Mouse (Mus musculus) stomach, postnatal 0 days (tissue): ENCODE results near the gene Iqcn.

Experiments
- CTCF ChIP-seq: IDR thresholded peaks from 2 replicates; pipeline ENCODE4 v1.5.1; 2016; ENCODE audit warnings: antibody characterized with exemption, low read depth, mild to moderate bottlenecking, moderate library complexity
- EP300 ChIP-seq: optimal IDR thresholded peaks from 2 replicates; pipeline ENCODE3; 2016; ENCODE audit warnings: antibody characterized with exemption

DNA sequence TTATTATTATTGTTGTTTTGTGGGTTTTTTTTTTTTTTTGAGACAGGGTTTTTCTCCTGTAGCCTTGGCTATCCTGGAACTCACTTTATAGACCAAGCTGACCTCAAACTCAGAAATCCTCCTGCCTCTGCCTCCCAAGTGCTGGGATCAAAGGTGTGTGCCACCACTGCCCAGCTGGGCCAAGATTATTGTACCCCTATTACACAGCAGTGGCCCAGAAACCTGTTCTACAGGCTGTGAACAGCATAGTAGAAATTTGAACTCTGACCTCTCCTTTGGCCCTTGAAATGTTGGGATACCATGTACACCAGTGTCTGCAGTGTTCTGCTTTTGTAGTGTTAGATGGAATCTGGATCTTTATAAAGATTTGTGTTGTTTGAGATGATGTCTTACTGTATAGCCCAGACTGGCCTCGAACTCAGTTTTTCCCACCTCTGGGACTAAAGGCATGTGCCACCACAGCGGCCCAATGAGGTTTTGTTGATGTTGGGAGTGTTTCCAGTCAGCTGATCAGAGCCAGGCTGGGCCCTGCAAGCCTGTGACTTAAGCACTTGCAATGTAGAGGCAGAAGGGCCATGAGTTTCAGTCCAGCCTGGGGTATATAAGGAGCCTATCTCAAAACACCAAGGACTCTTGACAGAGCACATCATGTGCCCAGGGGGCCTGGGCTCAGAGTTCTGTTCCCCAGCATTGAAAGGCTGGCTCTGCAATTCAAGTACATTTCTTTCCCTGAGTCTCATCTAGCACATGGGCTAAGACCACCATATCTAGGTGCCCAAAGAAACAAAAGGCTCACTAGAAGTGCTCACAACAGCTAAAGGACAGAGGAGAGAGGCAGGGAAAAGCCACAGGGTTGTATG, 1.0 kb upstream of the Iqcn start:
- TF ChIP-seq EP300 (no peak), CTCF (no peak)
